Mouse (Mus musculus) forebrain, embryonic 11.5 days (tissue): ENCODE measurements around the gene Wnt7b. TPM values are rescaled to one million over a fixed set of nuclear protein-coding genes. Genes with fewer than 3 reads are reported as not detected.

Source experiments
- ATAC-seq: fragments of 200-750 bp; cut with Nextera tagmentation; replicated peaks from 2 replicates; pipeline ENCODE4 v1.8.0; 2017; ENCODE audit warnings: moderate TSS enrichment; ENCODE audit not compliant: low FRiP score
- DNase-seq: peaks from one replicate; pipeline ENCODE4 v3.0.0-alpha.2; 2017; ENCODE audit warnings: low spot score
- H3K27ac ChIP-seq: fragments of 300-500 bp; sonication (generic); 2 replicates; pipeline ENCODE4 v1.5.1; 2014; ENCODE audit warnings: low read depth, low read length
- H3K27me3 ChIP-seq: fragments of 300-500 bp; sonication (generic); 2 replicates; pipeline ENCODE4 v1.6.1; 2014; ENCODE audit warnings: mild to moderate bottlenecking, low read length, mixed read lengths; ENCODE audit not compliant: control insufficient read depth, insufficient read depth
- H3K36me3 ChIP-seq: fragments of 300-500 bp; sonication (generic); 2 replicates; pipeline ENCODE4 v1.6.1; 2014; ENCODE audit warnings: mild to moderate bottlenecking, low read length, moderate library complexity, mixed read lengths; ENCODE audit not compliant: control insufficient read depth, insufficient read depth
- H3K4me1 ChIP-seq: fragments of 300-500 bp; sonication (generic); replicated peaks from 2 replicates; pipeline ENCODE4 v1.6.1; 2014; ENCODE audit warnings: low read length, mixed read lengths; ENCODE audit not compliant: control insufficient read depth, insufficient read depth
- H3K4me2 ChIP-seq: fragments of 300-500 bp; sonication (generic); 2 replicates; pipeline ENCODE4 v1.6.1; 2014; ENCODE audit warnings: low read depth, mild to moderate bottlenecking, low read length, moderate library complexity, mixed read lengths; ENCODE audit not compliant: severe bottlenecking
- H3K4me3 ChIP-seq: fragments of 300-500 bp; sonication (generic); 2 replicates; pipeline ENCODE4 v1.5.1; 2014; ENCODE audit warnings: low read depth, low read length
- H3K9ac ChIP-seq: fragments of 300-500 bp; sonication (generic); 2 replicates; pipeline ENCODE4 v1.6.1; 2014; ENCODE audit warnings: low read length
- H3K9me3 ChIP-seq: fragments of 300-500 bp; sonication (generic); 2 replicates; pipeline ENCODE4 v1.6.1; 2016; ENCODE audit warnings: low read length, mixed read lengths; ENCODE audit not compliant: control insufficient read depth
- WGBS: fragments of 180-500 bp; shearing (Covaris S2); extraction: QIAGEN DNeasy Blood & Tissue Kit; methylation state at CpG from one replicate; pipeline ENCODE4 v1.1.7; 2014; 5-methylcytosine and 5-hydroxymethylcytosine counted together
- polyA plus RNA-seq: library from polyadenylated mRNA; unstranded; fragments of >200 nt; fragmentation: Nextera tagmentation; extraction: Ambion mirVana; gene quantifications from 2 replicates; pipeline ENCODE4 v1.2.1, GENCODE M21; 2014

Wnt7b gene
- polyA plus RNA-seq, 1 experiment from 2014 or later: 153 TPM

DNA sequence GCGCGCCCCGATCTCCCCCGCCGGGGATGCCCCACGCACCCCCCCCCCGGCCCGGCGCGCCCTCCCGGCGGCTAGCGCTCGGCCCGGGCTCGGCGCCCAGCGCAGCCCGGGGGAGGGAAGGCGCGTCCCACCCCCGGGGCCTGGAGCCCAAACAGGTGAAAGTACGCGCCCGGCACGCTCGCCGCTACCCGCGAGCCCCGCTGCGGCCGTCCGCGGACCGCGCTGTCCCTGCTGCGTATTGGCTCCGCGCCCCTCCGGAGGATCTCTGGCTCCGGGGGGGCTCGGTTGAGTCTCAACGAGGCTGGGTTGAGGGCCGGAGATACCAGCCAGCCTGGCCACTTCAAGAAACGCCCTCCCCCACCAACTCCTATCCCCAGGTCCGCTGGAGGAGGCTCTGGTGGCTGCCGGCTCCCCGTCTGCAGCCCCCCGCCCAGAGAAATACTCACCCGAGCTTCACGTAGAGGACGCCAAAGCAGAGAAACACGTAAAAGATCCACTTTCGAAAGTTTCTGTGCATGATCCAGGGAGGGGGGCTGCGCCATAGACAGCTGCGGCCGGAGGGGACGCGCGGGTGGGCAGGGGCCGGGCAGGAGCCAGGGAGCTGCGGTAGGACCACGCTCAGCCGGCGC, 1.2 kb downstream of the Wnt7b start:
- Histone ChIP-seq H3K9ac (peak overlapping the region; percentile 93), H3K9me3 (no peaks in the 10 kb centered on the region), H3K4me3 (peak overlapping the region; percentile 84), H3K27me3 (peaks cover 48% of the 10 kb centered on the region), H3K4me1 (peaks cover 25% of the 10 kb centered on the region), H3K36me3 (no peaks in the 10 kb centered on the region), H3K4me2 (peak overlapping the region; percentile 97), H3K27ac (peak overlapping the region; percentile 86)
- ATAC-seq (no peak), DNase-seq (peak; percentile 72)
- under 1% methylated on average over 57 of the region's 66 CpGs for WGBS

DNA sequence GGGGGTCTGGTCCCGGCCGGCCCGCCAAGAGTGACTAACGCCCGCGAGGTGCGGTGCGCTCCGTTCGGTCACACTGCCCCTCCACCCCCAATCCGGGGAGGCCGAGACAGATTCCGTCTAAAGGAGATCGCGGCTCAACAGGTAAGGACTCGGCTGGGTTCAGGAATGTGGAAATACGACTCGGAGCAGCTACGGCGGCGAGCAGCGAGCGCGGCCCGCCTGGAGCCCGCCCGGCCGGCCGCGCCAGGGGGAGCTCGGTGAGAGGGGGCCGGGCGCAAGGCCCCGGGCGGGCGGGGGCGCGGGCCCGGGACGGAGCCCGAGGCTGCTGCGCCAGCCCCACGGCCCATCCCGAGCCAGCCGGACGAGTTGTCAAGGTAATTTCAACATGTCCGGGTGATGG, 1.8 kb downstream of the Wnt7b start:
- peak overlapping the region; percentile 93 for H3K9ac ChIP-seq
- no peaks in the 10 kb centered on the region for H3K9me3 ChIP-seq
- DNase-seq: peak; percentile 68
- H3K27ac ChIP-seq: peak overlapping the region; percentile 86
- peaks cover 51% of the 10 kb centered on the region for H3K27me3 ChIP-seq
- peak overlapping the region; percentile 97 for H3K4me2 ChIP-seq
- peak overlapping the region; percentile 84 for H3K4me3 ChIP-seq
- ATAC-seq: no peak
- 1% methylated on average over 38 of the region's 47 CpGs for WGBS
- H3K36me3 ChIP-seq: no peaks in the 10 kb centered on the region
- peaks cover 30% of the 10 kb centered on the region for H3K4me1 ChIP-seq

DNA sequence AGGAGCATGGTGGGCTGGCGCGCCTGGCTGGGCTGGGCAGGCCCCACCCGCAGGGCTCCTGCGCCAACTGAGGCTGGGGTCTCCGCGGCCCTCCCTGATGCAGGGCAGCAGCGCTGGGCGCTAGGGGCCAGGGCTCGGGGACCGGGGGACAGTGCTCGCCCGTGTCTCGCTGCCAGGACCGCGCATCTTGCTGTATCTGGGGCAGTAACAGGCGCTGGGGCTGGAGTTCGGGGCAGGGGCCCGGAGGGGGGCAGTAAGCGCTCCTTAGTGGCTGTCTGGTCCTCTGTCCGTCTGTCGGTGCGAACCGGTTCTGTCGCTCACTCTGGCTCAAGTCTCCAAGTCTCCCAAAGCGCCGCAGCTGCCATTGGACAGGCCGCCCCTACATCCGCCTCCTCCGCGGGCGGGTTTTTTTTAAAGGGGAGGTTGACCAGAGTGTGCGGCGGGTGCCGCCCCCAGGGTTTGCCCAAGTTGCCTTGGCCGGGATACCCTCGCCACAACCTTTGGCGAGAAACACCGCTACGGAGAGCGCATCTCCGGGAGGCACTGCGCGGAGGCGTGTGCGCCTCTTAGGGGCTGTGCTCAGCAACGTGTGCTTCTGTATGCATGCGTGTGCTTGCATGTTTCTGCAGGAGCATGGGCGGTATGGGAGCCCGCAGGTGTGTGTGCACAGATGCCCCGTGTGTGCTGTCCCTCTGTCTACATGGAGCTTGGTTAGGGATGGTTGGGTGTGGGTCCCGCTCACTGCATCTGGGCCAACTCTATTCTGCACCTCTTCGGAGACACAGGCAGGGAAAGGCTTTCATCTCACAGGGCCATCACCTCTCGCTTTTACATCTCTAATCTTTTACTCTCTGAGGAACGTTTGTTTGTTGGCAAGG, 4.5 kb downstream of the Wnt7b start:
- H3K4me2 ChIP-seq: peak overlapping the region; percentile 97
- ATAC-seq (no peak), DNase-seq (peak; percentile 77)
- H3K27me3 ChIP-seq: peaks cover 51% of the 10 kb centered on the region
- H3K9me3 ChIP-seq: no peaks in the 10 kb centered on the region
- peak overlapping the region; percentile 84 for H3K4me3 ChIP-seq
- 1% methylated on average over 53 of the region's 54 CpGs for WGBS
- peak overlapping the region; percentile 89 for H3K27ac ChIP-seq
- peaks cover 53% of the 10 kb centered on the region for H3K4me1 ChIP-seq
- H3K9ac ChIP-seq: peak overlapping the region; percentile 93
- H3K36me3 ChIP-seq: no peaks in the 10 kb centered on the region

- no peaks in the 10 kb centered on the region for H3K9me3 ChIP-seq
- peak overlapping the region; percentile 93 for H3K9ac ChIP-seq
- H3K4me2 ChIP-seq: peak overlapping the region; percentile 97
- DNase-seq (peak; percentile 88), ATAC-seq (peak; percentile 57)
- peak overlapping the region; percentile 84 for H3K4me3 ChIP-seq
- peaks cover 42% of the 10 kb centered on the region for H3K27me3 ChIP-seq
- no peaks in the 10 kb centered on the region for H3K36me3 ChIP-seq
- H3K27ac ChIP-seq: peak overlapping the region; percentile 89
- H3K4me1 ChIP-seq: peaks cover 47% of the 10 kb centered on the region
- under 1% methylated on average over 59 of the region's 61 CpGs for WGBS
These were observed 5.5 kb downstream of the Wnt7b start for GRCm38 (mm10) chr15:85576511-85577440.

- H3K4me2 ChIP-seq: peak overlapping the region; percentile 97
- peak overlapping the region; percentile 89 for H3K27ac ChIP-seq
- peak overlapping the region; percentile 84 for H3K4me3 ChIP-seq
- H3K9me3 ChIP-seq: no peaks in the 10 kb centered on the region
- DNase-seq (peak; percentile 75), ATAC-seq (0 out of 2 replicates have a peak, but pooled peaks have one; percentile 19)
- H3K4me1 ChIP-seq: peaks cover 48% of the 10 kb centered on the region
- H3K27me3 ChIP-seq: peaks cover 37% of the 10 kb centered on the region
- 1% methylated on average over 20 of the region's 20 CpGs for WGBS
- no peaks in the 10 kb centered on the region for H3K36me3 ChIP-seq
- peak overlapping the region; percentile 93 for H3K9ac ChIP-seq
These were observed 6.2 kb downstream of the Wnt7b start for GRCm38 (mm10) chr15:85576110-85576509.

- no peaks in the 10 kb centered on the region for H3K36me3 ChIP-seq
- WGBS: 75% methylated on average over 8 of the region's 8 CpGs
- H3K9ac ChIP-seq: peak overlapping the region; percentile 93; the same call in 1 of the 2 replicates
- H3K4me2 ChIP-seq: peak overlapping the region; percentile 97; the same call in 1 of the 2 replicates
- no peak overlapping the region for H3K27ac ChIP-seq
- no peak overlapping the region for H3K4me3 ChIP-seq
- no peaks in the 10 kb centered on the region for H3K9me3 ChIP-seq
- no peak for ATAC-seq
- H3K4me1 ChIP-seq: peaks cover 48% of the 10 kb centered on the region
- H3K27me3 ChIP-seq: peaks cover 21% of the 10 kb centered on the region
- no peak for DNase-seq
These were observed 7.7 kb downstream of the Wnt7b start for GRCm38 (mm10) chr15:85574558-85574957.

DNA sequence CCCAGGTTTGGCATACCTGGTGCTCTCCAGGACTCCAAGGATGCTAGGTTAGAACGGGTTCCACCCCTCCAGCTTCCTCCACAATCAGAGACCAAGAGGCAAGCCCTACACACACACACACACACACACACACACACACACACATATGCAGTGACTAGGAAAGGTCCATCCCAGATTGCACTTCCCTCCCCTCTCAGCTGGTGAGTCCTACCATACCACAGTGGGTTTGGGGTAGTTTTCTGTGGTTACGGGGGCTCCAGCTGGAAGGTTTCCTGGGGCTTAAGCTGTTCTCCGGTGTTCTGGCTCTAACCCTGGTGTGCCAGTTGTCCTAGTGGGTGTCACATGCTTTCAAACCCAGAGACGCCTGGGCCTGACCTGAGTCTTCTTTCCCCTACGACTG, 8.2 kb downstream of the Wnt7b start:
- H3K4me3 ChIP-seq: no peak overlapping the region
- no peak for DNase-seq
- ATAC-seq: no peak
- peak overlapping the region; percentile 97; the same call in 1 of the 2 replicates for H3K4me2 ChIP-seq
- H3K4me1 ChIP-seq: peaks cover 52% of the 10 kb centered on the region
- H3K9me3 ChIP-seq: no peaks in the 10 kb centered on the region
- WGBS: 62% methylated on average over 5 of the region's 5 CpGs
- no peak overlapping the region for H3K27ac ChIP-seq
- H3K36me3 ChIP-seq: no peaks in the 10 kb centered on the region
- H3K27me3 ChIP-seq: peaks cover 19% of the 10 kb centered on the region
- peak overlapping the region; percentile 12; the same call in 1 of the 2 replicates for H3K9ac ChIP-seq
